Mouse (Mus musculus): Measurements from ENCODE around the gene Sytl3. TPM values are rescaled to one million over a fixed set of nuclear protein-coding genes. Genes with fewer than 3 reads are reported as not detected.

Sytl3 gene
- polyA plus RNA-seq, 1 experiment from 2014 or later: 0.13 TPM

GRCm38 (mm10) chr17:6758845-6759244 lies 100.0 kb downstream of the Sytl3 start:
- no peak overlapping the region for H3K9ac ChIP-seq
- H3K4me2 ChIP-seq: no peak overlapping the region
- no peaks in the 10 kb centered on the region for H3K9me3 ChIP-seq (ENCODE audit: low read depth, low read length)
- H3K36me3 ChIP-seq (ENCODE audit: insufficient read depth): peaks cover 20% of the 10 kb centered on the region
- TF ChIP-seq CTCF (IDR thresholded peaks at IDR 0.05; ENCODE audit: low read depth): no peak
- WGBS: 84% methylated on average over 8 of the region's 8 CpGs
- H3K27me3 ChIP-seq (ENCODE audit: insufficient read depth, low read length): no peaks in the 10 kb centered on the region
- H3K4me1 ChIP-seq (ENCODE audit: insufficient read depth): no peaks in the 10 kb centered on the region
- DNase-seq (no peak), ATAC-seq (ENCODE audit: insufficient read depth) (no peak)
- H3K27ac ChIP-seq (ENCODE audit: low read depth): no peak overlapping the region
- H3K4me3 ChIP-seq (ENCODE audit: low read depth, low read length): no peak overlapping the region

GRCm38 (mm10) chr17:6759717-6760292 lies 100.9 kb downstream of the Sytl3 start:
- 50% methylated on average over 9 of the region's 9 CpGs for WGBS
- H3K27ac ChIP-seq (ENCODE audit: low read depth): no peak overlapping the region
- DNase-seq (no peak), ATAC-seq (ENCODE audit: insufficient read depth) (no peak)
- no peak for TF ChIP-seq CTCF (IDR thresholded peaks at IDR 0.05; ENCODE audit: low read depth)
- no peaks in the 10 kb centered on the region for H3K9me3 ChIP-seq (ENCODE audit: low read depth, low read length)
- H3K4me3 ChIP-seq (ENCODE audit: low read depth, low read length): no peak overlapping the region
- H3K36me3 ChIP-seq (ENCODE audit: insufficient read depth): peaks cover 14% of the 10 kb centered on the region
- no peaks in the 10 kb centered on the region for H3K27me3 ChIP-seq (ENCODE audit: insufficient read depth, low read length)
- no peaks in the 10 kb centered on the region for H3K4me1 ChIP-seq (ENCODE audit: insufficient read depth)
- H3K9ac ChIP-seq: no peak overlapping the region
- no peak overlapping the region for H3K4me2 ChIP-seq

- Histone ChIP-seq H3K27me3 (ENCODE audit: insufficient read depth, low read length) (no peaks in the 10 kb centered on the region), H3K9ac (no peak overlapping the region), H3K9me3 (ENCODE audit: low read depth, low read length) (no peaks in the 10 kb centered on the region), H3K4me3 (ENCODE audit: low read depth, low read length) (no peak overlapping the region), H3K4me1 (ENCODE audit: insufficient read depth) (0 out of 2 replicates have a peak, but pooled peaks cover 4% of the 10 kb centered on the region), H3K4me2 (no peak overlapping the region), H3K27ac (ENCODE audit: low read depth) (no peak overlapping the region), H3K36me3 (ENCODE audit: insufficient read depth) (0 out of 2 replicates have a peak, but pooled peaks cover under 1% of the 10 kb centered on the region)
- ATAC-seq (ENCODE audit: insufficient read depth) (no peak), DNase-seq (no peak)
- TF ChIP-seq CTCF (IDR thresholded peaks at IDR 0.05; ENCODE audit: low read depth): no peak
- WGBS: 61% methylated on average over 7 of the region's 7 CpGs
These were observed 104.8 kb downstream of the Sytl3 start for GRCm38 (mm10) chr17:6763513-6764226.

GRCm38 (mm10) chr17:6764227-6764593 lies 105.3 kb downstream of the Sytl3 start:
- H3K36me3 ChIP-seq (ENCODE audit: insufficient read depth): no peaks in the 10 kb centered on the region
- no peak overlapping the region for H3K4me3 ChIP-seq (ENCODE audit: low read depth, low read length)
- no peaks in the 10 kb centered on the region for H3K9me3 ChIP-seq (ENCODE audit: low read depth, low read length)
- no peak for ATAC-seq (ENCODE audit: insufficient read depth)
- 0 out of 2 replicates have a peak, but pooled peaks cover 4% of the 10 kb centered on the region for H3K4me1 ChIP-seq (ENCODE audit: insufficient read depth)
- no peak overlapping the region for H3K4me2 ChIP-seq
- WGBS: 67% methylated on average over 7 of the region's 7 CpGs
- no peaks in the 10 kb centered on the region for H3K27me3 ChIP-seq (ENCODE audit: insufficient read depth, low read length)
- DNase-seq: no peak
- TF ChIP-seq CTCF (IDR thresholded peaks at IDR 0.05; ENCODE audit: low read depth): no peak
- H3K27ac ChIP-seq (ENCODE audit: low read depth): no peak overlapping the region
- H3K9ac ChIP-seq: no peak overlapping the region

- Histone ChIP-seq H3K9me3 (ENCODE audit: low read depth, low read length) (no peaks in the 10 kb centered on the region), H3K4me3 (ENCODE audit: low read depth, low read length) (no peak overlapping the region), H3K27ac (ENCODE audit: low read depth) (no peak overlapping the region), H3K4me1 (ENCODE audit: insufficient read depth) (0 out of 2 replicates have a peak, but pooled peaks cover 4% of the 10 kb centered on the region), H3K27me3 (ENCODE audit: insufficient read depth, low read length) (no peaks in the 10 kb centered on the region), H3K36me3 (ENCODE audit: insufficient read depth) (no peaks in the 10 kb centered on the region), H3K9ac (no peak overlapping the region), H3K4me2 (no peak overlapping the region)
- no peak for ATAC-seq (ENCODE audit: insufficient read depth)
- WGBS: 80% methylated on average over 4 of the region's 4 CpGs
- DNase-seq: no peak
- TF ChIP-seq CTCF (IDR thresholded peaks at IDR 0.05; ENCODE audit: low read depth): no peak
These were observed 105.8 kb downstream of the Sytl3 start for GRCm38 (mm10) chr17:6764730-6765129.

GRCm38 (mm10) chr17:6765886-6766285 lies 107.0 kb downstream of the Sytl3 start:
- no peak overlapping the region for H3K27ac ChIP-seq (ENCODE audit: low read depth)
- TF ChIP-seq CTCF (IDR thresholded peaks at IDR 0.05; ENCODE audit: low read depth): no peak
- no peak overlapping the region for H3K9ac ChIP-seq
- H3K4me2 ChIP-seq: no peak overlapping the region
- DNase-seq (no peak), ATAC-seq (ENCODE audit: insufficient read depth) (no peak)
- 0 out of 2 replicates have a peak, but pooled peaks cover 4% of the 10 kb centered on the region for H3K4me1 ChIP-seq (ENCODE audit: insufficient read depth)
- no peaks in the 10 kb centered on the region for H3K9me3 ChIP-seq (ENCODE audit: low read depth, low read length)
- no peaks in the 10 kb centered on the region for H3K27me3 ChIP-seq (ENCODE audit: insufficient read depth, low read length)
- WGBS: 40% methylated on average over 2 of the region's 2 CpGs
- H3K4me3 ChIP-seq (ENCODE audit: low read depth, low read length): no peak overlapping the region
- H3K36me3 ChIP-seq (ENCODE audit: insufficient read depth): no peaks in the 10 kb centered on the region

GRCm38 (mm10) chr17:6766823-6767222 lies 107.9 kb downstream of the Sytl3 start:
- no peak overlapping the region for H3K27ac ChIP-seq (ENCODE audit: low read depth)
- H3K9ac ChIP-seq: no peak overlapping the region
- no peaks in the 10 kb centered on the region for H3K9me3 ChIP-seq (ENCODE audit: low read depth, low read length)
- ATAC-seq (ENCODE audit: insufficient read depth) (no peak), DNase-seq (no peak)
- H3K4me3 ChIP-seq (ENCODE audit: low read depth, low read length): no peak overlapping the region
- H3K4me1 ChIP-seq (ENCODE audit: insufficient read depth): peaks cover 4% of the 10 kb centered on the region; the same call in 1 of the 2 replicates
- TF ChIP-seq CTCF (IDR thresholded peaks at IDR 0.05; ENCODE audit: low read depth): no peak
- no peaks in the 10 kb centered on the region for H3K27me3 ChIP-seq (ENCODE audit: insufficient read depth, low read length)
- no peaks in the 10 kb centered on the region for H3K36me3 ChIP-seq (ENCODE audit: insufficient read depth)
- 55% methylated on average over 4 of the region's 4 CpGs for WGBS
- no peak overlapping the region for H3K4me2 ChIP-seq

All from lung, embryonic 14.5 days (tissue).